Mouse (Mus musculus): ENCODE results near the gene Tbx5.

DNA sequence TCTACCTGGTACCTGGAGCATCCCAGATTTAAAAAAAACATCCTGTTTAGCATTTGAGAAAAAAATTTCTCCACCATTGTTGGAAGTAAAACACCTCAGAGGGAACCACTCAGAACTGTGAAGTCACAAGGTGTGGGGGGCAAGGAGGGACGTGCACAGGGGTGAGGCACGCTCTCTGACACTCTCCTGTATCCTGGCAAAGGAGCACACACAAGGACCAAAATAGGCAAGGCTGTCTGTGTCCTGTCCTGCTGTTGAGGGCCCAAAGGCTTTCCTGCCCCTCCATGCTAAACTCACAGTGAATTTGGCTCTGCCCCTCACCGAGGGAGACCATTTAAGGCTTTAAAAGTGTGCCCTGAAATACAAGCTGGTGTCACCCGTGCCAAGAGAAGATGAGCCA, 38.5 kb upstream of the Tbx5 start:
- TF ChIP-seq CTCF (IDR thresholded peaks at IDR 0.05), result no peak
- no peak for TF ChIP-seq POLR2A (IDR thresholded peaks at IDR 0.05; ENCODE audit: insufficient read depth, low read depth, low read length)

Data from heart, adult 2 months (tissue).